Mouse (Mus musculus) Muller cell, postnatal 12 days (primary cell): Measurements from ENCODE around the gene Asic4.
A peak's percentile ranks its signal among the peaks of the same experiment; 100 is the strongest.

ENCODE experiments used
- DNase-seq: peaks from one replicate; pipeline ENCODE4 v3.0.0-alpha.2; 2015; ENCODE audit errors: inconsistent ontology term

The Asic4 gene

DNA sequence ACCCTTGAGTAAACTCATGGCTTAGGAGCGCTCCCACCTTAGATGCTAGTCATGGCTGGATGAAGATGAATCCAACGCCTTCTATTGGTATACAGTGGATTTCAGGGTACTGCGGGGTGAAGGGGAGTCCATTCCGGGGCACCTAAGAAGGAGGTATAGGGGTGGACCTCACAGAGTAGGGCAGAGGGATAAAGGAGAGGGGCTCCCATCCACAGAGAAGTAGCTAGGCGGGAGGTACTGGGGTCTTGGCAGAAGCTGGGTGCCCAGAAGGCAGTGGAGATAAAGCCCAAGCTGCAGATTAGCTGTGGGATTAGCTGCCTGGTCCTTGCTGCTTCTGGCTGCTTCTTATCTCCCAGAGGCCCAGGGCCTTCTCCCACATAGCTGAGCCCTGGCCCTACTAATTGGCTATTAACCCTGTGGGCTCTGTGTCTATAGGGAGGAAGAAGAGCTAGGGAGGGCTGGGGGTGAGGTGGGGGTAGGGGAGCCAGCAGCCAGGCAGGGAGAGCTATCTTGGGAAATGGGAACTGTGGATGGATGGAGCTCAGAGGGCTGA is 13.5 kb downstream of the Asic4 start:
- DNase-seq: no peak

DNA sequence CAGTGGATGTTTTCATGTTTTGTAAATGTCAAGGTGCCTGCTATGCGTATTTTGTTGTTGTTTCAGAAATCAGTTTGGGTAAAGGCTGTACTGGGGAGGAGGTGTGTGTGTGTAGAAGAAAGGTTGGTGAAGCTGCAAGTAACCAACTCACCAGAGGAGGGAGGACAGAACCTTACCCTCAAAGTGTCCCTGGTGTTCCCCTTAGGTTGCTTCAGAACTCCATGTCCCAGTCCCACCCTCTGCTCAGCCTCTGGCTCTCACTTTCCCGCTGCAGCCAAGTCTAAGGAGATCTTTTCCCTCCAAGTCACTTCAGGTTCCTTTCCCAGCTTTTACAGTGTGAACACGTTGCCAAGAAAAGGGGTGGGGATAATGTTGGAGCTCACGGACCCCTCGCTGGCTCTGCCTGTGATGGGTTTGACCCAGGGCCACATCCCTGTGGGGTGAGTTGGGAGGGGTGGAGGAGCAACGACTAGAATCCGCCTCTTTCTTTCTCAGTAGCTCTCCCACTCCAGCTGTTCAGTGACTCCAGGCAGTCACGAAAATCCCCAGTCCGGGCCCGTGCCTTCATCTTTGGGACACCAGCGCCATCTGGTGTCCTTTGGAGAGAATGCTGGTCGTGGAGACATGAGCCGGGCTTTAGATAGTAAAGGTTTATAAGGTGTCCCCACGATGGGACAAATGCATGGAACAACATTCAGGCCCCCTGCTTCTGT is 17.1 kb downstream of the Asic4 start:
- DNase-seq: peak; percentile 64

DNA sequence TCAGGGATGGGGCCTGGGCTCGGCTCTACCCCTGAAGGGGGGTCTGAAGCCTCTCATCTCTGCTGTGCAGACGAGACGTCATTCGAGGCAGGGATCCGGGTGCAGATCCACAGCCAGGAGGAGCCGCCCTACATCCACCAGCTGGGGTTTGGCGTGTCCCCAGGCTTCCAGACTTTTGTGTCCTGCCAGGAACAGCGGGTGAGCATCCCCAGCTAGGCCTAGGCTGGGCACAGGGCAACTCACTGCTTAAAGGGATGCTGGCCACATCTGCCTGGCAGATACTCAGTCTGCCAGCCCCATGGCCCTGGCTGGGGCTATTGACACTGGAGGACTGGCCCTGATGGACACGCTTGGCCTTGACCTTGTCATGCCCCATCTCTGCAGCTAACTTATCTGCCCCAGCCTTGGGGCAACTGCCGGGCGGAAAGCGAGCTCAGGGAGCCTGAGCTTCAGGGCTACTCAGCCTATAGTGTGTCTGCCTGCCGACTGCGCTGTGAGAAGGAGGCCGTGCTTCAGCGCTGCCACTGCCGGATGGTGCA is 19.1 kb downstream of the Asic4 start:
- no peak for DNase-seq

DNA sequence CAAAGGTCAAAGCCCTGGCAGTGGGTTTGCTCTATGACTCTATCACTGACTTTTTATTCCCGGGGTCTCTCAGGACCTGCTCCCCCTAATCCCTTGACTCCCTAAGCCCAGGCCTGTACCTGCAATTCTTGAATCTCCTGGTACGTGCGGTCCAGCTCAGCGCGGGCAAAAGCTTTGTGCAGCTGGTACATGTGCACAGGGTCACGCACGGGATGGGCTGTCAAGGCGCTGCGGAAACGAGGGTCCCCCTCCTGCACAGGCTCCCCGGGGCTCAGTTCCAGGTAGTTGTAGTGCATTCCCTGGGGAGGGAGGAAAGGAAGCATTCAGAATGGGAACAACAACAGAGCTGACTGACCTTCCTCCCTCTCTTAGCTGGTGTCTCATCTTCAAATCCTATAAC is 26.2 kb downstream of the Asic4 start:
- DNase-seq: no peak

DNA sequence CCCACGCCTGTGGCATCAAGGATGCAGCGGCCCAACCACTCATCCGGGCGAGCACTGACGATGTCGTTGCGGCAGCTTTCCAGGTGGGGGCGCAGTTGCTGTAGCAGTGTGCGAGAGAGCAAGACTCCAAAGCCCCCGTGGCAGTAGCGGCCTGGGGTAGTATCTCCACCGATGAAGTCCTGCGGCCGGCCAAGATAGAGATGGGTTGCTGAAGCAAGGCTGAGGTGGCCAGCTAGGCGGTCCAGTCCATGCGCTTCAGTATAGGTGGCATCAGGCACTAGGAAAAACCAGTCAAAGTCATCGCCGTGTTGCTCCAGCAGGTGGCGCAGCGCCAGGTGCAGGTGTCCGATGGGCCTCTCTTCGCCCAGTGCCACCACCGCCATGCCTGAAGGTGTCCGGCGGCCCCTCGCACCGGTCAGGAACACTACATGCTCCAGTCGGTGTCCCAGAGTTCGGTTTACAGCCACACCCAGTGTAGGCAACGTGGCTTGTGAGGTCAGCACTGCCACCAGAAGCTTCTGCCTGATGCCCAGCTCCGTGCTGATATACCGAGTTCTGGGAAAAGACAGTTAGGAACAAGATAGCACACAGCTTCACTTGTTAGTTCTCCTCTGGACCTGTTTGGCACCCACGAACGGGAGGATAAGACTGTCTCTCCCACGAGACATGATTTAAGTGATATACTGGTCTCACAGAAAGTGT is 27.2 kb downstream of the Asic4 start:
- DNase-seq: peak; percentile 82

DNA sequence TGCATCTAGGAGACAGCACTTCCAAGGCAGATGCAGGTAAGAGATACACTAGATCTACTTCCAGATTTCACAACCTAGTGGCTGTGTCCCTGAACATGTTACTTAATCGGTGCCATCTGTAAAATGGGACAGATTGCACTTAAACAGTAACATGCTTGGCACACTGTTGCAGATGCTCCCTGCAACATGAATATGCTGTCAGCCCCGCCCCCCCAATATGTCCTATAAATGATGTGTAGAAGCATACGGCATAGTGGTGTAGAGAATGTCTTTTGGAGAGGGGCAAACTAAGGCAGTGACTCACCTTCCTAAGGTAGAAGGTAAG is 27.7 kb downstream of the Asic4 start:
- DNase-seq: no peak

DNA sequence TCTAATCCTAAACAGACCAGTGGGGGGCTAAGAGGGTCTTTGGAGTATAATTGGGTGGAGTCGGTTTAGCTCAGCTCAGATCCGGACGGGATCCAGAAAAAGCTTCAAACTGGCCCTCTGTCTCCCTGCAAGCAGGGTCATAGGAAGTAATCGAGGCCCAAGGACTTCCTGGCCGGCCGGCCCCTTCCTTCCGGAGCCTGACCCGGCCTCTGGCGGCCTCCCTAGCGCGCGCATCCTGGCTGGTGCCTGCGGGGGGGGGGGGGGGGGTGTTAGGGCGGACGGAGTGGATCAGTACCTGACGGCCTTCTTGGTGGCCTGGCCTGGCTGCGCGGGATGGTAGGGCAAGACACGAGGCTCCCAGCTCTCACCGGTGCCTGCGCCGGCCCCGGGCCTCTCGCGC is 28.3 kb downstream of the Asic4 start:
- DNase-seq: no peak

DNA sequence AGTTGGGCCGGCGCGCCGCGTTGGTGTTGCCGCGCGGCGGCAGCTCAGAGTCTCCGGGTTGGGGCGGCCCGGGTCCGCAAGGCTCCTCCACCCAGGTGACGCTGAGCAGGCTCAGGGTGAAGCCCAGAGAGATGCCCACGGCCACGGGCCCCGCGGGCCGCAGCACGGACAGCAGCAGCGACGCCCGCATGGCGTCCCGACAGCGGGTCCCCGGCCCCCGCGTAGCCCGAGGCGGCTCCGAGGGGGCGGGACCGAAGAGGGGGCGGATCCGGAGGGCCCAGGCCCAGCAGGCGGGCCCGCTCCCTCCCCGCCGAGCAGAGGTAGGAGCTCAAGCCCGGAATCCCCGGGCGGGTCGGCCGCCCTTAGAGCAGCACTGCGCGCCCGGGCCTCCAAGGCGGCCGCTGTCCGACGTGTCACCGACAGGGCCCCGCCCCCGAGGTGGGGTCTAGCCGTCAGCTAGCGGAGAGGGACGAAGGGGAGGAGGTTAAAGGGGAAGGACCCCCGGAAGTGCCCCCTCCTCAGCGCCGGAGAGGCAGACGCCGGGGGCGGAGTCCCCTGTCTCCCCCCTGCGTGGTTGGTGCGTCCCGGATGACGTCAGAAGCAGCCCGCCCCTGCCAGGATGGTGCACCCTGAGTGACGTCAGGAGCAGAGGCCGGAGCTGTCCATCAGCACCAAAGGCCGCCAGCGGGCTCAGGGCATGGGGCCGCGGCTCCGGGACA is 28.8 kb downstream of the Asic4 start, which contains the start of the genes Chpf and Tmem198:
Gene Chpf, minus strand, starts transcription at position 392 of the 719 bp plus-strand sequence.
Gene Tmem198, plus strand, starts transcription at position 617 of the 719 bp plus-strand sequence.
- DNase-seq: peak; percentile 99

DNA sequence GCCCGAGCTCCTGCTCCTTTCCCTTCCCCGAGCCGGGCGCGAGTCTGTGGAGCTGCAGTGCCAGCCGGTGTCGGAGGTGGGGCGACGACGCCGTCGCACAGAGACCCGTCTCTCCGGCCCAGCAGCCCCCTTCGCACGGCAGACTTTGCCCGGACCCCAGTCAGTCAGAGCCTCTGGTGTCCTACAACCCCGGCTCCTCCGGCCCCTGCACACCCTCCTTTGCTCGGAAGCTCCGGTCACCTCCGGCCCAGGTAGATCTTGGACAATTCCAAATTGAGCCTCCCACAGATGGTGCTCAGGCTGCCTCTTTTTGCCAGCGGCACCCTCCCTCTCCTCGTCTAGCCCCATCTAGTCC is 29.4 kb downstream of the Asic4 start:
- DNase-seq: no peak

DNA sequence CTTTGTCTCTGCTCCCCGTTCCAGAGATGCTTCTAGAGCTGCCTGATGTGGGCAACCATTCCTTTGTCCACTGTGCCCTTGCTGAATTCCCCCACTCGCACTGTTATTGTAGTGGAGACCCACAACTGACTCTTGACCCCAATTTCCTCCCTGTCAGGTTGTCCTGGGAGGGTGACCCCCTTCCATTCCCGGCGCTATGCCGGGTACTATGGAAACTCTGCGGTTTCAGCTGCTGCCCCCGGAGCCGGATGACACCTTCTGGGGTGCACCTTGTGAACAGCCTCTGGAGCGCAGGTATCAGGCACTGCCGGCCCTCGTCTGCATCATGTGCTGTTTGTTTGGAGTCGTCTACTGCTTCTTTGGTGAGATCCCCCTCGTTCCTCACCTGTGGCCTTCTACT is 29.8 kb downstream of the Asic4 start:
- no peak for DNase-seq

DNA sequence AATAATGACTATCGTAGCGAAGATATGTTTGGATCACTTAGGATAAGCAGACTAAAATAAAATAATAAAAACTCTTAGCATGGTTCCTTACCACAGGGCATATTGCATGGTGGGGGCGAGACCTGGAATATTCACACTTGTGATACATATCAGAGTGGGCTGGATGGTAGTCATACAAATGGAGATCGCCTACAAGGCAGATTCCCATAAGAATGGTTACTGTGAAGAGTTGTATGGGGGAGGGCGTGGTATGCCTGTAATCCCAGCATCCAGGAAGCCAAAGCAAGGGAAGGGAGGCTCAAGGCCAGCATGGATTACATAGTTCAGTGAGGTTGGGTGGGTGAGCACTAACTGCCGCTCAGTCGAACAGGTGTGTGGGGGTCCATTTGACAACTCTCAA is 30.5 kb downstream of the Asic4 start:
- no peak for DNase-seq

DNA sequence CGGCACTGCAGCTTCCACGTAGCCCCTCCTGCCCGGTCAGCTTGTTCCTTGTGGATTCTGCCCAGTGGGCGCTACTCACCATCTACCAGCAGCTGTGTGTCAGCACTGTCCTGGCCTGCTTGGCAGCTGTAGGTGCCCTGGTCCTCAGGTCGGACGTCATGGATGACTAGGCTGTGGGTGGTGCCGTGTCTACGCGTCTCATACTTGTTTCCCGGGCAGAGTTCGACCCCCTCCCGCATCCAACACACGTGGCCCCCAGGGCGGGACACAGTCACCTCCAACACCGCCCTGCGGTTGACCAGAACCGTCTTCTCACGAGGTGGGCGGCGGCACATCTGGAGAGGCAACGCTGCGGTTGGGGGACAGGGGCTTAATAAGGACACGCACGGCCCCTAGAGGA is 36.3 kb downstream of the Asic4 start:
- DNase-seq: no peak

DNA sequence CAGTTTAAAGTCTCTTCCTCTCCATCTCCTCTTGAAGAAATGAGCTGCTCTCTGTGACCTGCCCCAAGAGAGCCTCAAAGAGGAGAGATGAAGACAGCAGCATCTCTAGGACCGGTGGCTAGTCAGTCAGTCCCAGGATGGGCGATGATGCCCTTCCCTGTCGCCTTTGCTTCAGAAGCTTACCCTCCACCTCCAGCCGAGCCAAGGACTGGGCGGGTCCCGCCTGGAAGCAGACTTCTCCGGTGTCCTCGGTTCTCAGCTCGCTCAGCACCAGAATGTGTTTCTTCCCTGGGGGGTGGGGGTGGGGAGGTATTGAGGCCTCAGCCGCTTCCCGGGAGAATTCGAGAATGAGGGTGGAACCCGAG is 36.8 kb downstream of the Asic4 start:
- DNase-seq: no peak

DNA sequence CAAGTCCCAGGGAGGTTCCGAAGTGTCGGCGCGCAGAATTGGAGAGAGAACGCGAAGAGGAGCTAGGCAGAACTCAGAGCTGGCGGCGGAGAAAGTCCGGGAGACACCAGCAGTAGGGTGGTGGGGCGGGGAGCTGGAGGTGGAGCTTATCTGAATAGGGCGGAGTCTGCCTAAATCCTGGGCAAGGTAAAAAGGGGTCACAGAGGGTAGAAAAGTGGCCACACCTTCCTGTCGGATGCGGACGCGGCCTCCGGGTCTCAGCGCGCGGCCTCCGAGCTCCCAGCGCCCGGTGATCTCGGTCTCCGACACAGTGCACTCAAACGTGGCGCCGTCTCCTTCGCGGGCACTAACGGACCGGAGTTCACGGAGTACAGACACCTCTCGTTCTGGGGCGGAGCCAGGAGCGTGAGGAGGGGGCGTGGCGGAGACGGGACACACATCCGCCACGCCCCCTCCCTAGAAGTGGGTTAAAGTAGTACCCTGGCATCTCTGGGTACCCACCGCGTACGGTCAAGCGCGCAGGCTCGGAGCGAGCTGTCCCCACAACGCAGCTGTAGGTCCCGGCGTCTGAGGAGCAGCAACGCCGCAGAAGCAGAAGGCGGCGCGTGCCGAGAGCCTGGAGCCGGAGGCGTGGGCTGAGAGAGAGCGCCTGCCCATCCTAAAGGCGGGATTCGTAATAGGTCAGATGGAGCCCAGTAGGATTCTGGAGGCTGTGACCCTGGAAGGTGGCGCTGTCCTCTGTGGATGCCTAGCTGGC is 37.3 kb downstream of the Asic4 start:
- peak; percentile 93 for DNase-seq

DNA sequence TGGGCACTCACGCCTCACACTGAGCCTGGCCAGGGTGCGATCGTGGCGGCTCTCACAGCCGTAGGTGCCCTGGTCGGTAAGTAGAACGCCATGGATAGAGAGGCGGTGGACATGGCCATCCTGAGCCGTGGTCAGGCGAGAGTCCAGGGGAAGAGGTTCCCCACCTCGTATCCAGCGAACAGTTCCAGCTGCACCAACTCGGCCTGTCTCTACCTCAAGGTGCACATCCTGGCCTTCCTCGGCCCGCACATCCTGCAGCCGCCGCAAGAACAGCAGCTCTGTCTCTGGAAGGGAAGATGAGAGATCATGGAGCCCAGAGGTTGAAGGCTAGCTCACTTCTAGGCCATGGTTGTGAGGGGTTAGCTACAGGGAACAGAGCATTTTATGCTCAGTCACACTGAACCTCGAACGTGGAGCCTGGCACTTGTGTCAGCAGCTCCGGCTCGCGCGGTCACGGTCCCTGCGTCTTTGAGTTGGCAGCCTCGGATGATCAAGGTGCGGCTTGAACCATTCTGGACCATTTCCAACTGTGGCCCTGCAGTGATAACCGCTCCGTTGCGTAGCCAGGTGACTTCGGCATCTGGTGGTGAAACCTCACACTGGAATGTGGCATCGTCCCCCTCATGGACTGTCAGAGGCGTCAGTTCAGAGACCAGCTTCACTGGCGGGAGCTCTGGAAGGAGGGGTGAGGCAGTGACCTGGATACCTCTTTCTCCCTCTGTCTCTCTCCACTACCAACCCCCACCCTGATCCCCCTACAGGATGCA is 40.7 kb downstream of the Asic4 start:
- DNase-seq: no peak

DNA sequence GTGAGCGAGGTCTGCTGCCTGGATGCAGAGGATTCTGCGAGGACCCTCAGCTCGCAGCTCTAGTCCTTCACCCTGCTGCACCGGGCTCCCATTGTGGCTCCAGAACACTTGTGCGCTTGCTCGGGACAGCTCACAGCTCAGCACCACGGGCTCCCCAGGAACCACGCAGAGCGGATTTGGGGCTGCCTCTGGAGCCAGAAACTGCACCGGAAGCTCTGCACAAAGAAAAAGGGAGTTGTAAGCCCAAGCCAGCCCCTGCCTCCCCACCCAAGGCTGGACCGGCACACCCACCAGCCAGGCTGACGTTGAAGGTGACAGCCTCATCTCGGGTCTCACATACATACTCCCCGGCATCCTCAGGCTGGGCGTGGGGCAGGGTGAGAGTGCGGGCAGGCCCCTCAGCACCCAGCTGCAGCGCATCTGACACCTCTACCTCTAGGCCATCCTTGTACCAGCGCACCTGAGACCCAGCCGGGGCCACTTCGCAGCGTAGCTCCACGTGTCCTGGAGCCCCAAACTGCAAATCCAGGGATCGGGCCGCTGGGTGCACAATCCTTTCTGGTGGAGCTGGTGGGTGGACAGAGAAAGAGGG is 42.4 kb downstream of the Asic4 start:
- no peak for DNase-seq

DNA sequence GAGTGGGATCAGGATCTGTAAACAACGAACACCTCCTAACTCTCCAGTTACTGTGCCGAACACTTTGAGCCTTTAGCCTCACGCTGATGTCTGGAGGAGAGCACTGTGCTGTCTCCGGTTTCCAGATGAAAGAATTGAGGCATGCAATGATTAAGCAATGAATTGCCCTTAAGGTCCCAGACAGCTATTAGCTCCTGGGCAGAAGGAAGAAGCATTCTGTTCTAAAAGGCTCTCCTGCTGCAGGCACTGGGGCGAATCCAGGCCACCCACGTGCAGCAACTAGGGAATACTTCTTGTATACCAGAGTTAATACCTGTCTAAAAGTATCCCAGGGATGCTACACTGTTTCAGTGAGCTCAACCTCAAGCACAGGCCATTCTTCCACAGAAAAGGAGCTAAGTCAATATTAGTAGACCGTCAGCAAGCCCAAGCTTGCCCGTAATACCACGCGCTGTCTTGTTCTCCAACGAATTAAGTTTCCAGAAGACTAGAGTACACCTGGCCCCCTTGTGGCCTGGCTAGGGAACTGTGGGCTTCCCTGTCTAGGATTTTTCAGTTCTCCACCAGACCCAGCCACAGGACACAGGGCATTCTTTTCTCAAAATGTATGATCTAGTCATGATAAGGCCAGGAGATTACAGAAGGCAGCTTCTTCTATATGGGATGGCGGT is 44.8 kb downstream of the Asic4 start:
- peak; percentile 43 for DNase-seq

DNA sequence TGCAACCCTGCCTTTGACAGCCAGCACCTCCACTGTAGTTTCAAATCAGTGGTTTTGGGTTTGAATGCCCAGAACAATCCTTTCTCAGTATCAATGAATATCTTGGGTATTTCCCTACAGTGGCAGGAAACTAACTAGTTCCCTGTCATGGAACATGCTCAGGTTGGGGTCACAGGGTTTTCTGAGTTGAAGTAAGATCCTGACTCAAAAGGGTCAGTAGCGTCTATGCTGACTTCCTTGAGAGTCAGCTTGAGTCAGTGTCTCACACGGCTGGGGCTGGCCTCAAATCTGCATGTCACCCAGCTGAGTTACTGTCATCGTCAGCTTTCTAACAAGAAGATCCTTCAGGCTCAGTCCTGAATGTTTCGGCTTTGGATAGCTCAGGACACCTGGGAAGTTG is 48.7 kb downstream of the Asic4 start:
- no peak for DNase-seq

DNA sequence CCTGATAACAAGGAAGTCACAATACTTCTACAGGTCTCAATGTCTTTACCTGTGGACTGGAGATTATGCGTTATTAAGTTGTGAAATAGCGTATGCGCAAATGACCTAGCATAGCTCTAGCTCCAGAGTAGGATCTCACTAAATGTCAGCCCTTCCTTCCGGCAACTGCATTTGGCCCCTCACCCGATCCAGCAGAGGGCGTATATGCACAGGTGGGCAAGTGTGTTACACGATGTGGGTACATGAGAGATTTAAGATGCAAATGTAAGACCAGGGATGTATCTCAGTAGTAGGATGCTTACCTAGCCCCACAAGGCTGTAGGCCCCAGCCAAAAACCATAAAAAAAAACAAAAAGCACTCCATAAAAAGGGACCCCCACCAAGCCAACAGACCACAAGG is 49.2 kb downstream of the Asic4 start:
- DNase-seq: no peak

DNA sequence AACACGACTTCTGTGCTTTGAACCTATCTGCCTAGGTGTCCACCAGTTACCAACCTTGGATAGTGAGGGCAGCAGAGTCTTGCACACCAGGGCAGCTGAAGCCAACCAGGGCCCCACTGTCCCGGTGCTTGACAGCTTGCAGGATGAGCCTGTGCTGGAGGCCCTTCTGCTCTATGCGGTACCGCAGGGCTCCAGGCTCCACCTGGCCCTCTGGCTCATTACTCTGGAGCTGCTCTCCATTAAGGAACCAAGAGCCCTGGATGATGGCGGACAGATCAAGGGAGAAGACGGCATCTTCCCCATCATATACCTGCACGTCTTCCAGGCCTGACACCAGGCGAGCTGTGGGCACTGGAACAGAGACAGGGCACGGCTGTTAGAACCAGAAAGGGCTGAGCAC is 51.7 kb downstream of the Asic4 start:
- DNase-seq: no peak
